Mouse (Mus musculus) kidney, postnatal 10 days (tissue): ENCODE results near the gene BC048671.

Experiments used
- DNase-seq: peaks from one replicate; pipeline ENCODE4 v3.0.0; 2021; ENCODE audit warnings: mixed read lengths

Gene BC048671

DNA sequence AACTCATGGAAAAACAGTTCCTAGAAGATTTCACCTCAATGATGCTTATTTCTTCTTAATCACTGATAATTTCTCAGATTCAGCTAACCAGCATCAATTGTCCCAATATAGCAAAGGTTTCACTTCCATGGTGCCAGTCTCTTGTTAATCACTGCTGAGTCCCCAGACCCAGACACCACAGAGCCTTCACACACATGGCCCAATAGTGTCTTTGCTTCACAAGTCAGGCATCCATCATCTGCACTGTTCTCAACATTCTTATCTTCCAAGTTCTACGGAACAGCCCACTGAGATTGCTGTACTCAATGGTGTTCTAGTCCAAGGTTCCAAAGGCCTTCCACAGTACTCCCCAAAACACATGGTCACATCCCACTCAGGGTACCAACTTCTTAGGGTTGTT lies at the start of gene BC048671:
Gene BC048671 (plus strand): TSS at position 301 of the 400 bp plus-strand sequence.
- DNase-seq: no peak

DNA sequence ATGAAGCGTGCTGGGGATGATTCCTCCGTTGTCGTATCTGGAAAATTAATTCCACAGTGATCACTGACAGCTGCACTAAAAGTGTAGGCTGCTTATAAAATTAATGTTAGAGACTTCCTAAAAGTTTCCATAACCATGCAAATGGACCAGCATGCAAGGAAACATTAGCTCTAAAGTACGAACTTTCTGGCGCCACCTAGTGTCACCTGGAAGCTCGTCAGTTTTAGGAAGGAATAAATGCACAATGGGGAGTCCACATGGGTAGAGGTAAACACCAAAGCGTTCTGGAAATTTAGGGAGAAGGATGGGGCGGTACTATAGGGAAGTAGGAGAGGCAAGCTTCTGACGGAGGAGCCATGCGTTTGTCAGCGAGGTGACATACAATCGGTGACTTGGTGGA lies 12.8 kb upstream of the BC048671 start:
- peak; percentile 31 for DNase-seq

DNA sequence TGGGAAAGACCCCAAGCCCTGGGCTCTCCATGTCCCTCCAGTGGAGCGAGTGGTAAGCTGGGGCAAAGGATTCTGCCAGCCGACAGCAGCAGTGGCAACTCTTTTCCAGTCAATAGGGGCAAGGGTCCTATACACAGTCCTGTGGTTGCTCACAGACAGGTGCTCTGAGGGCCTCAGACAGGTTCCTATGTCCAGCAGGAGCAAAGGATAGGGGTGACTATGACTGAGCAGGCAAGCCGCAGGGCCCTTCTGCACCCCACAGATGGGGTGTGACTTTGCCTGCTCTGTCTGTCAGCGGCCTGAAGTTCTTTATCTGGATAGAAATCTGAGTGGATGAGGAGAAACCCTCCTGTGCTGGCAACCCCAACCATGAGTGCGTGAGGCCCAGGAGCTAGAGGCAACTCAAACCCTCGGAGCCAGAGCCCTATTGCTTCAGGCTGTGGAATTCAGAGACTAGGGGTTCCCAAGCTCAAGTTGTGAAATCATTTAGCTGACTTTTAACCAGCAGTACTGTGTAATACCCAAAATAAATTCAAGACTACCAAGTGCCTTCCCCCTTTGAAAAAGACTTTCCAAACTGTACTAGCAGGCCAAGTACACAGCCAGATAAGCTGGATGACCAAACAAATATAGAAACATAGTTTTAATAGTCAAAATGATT lies 5.4 kb downstream of the BC048671 start:
- DNase-seq: peak; percentile 2

DNA sequence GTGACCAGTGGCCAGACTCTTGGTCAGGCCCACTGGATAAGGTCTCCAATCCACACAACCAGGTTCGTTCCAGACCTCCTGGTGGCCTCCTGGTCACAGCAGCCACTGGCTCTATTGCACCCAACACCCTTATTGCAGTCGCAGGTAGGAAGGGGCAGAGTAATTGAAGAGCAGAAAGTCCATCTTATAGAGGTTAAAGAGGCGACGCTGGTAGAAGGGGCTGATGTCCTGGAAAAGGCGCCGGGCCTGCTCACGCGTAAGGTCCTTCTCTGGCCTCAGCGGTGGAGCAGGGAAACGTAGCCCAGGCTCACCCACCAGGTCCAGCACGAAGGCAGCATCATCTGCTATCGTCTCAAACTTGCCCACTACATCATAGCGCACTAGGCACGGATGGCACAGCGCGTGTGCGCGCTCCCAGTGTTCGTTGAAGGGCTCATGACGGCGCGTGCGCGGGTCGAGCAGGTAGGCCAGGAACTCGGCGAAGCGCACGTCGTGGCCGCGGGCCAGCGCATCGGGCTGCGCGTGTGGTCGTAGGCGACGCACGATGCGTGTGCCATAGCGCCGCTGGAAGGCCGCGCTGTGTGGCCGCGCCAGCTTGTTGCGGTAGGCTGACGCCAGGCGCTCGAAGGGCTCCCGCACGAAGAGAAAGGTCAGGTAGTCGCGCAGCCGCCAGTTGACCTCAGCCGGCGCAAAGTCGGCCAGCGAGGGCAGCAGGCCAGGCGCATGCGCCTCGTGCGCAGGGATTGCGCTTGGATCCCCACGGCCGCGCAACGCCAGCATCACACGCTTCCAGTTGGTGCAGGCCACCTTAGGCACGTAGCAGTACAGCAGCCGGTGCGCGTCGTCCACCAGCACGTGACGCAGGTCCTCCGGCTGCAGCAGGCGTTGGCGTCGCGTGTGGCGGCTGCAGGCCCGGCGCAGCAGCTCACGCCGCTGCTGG lies 8.1 kb downstream of the BC048671 start:
- no peak for DNase-seq

DNA sequence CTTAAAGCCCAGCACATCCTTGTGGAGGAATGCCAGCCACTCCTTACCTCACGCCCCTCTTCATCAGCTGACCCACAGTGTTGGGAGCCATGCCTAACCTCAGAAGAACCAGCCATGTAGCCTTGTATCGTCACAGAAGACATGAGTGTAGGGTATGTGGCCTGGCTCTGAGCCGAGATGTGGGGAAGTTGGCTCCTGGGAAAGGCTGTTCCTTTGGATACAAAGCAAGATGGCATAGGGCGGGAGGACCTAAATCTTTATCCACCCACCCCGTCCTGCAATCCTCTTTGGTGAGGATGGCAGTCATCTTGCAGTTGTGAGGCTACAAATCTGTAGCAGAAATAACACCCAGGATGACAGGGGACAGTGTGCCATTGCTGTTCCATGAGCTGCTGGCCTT lies 14.9 kb downstream of the BC048671 start:
- no peak for DNase-seq

DNA sequence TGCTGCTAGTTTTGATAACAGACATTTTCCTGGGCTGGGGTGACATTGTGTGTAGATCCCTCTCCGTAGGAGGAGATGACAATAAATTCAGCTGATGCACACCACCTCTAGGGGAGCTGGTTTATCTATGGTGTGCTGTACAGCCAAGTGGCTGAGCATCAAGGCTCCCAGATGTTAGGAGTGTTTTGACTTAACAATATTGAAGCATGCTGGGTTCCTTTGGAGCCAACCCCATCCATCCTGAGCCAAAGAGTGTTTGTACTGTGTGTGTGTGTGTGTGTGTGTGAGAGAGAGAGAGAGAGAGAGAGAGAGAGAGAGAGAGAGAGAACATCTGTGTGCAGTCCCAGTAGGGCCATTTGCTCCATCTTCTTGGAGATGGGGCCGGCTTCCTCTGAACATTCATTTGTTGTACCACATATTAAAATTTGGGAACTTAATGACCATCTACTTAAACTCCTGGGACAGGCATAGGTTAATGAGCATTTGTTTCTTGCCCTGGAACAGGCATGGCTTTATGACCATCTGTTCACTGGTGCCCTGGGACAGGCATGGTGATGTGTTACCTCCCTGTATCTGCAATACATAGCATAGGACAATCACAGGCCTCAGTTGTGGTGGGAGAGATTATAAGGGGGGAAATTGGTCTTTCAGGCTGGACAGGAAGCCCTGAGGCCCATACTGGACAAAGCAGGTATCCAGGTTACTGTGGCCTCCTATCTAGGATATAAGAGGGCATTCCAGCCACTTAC lies 16.7 kb downstream of the BC048671 start:
- no peak for DNase-seq

DNA sequence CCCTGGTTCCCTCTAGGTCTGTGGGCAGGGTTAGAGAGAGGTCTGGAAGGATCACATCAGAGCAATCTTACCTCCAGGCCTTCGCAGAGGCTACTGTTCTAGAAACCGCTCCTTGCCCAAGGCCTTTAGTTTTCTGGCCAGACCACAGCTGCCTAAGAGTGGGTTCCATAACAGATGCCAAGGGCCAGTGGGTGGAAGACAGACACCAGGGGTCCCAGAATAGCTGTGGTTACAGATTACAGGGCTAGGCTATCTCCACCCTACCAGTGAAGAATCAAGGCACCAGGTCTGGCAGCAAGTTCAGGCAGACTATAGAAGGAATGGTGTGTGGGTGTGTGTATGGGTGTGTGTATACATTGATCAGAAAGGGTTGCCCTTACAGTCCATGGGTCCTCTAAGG lies 18.0 kb downstream of the BC048671 start:
- no peak for DNase-seq

DNA sequence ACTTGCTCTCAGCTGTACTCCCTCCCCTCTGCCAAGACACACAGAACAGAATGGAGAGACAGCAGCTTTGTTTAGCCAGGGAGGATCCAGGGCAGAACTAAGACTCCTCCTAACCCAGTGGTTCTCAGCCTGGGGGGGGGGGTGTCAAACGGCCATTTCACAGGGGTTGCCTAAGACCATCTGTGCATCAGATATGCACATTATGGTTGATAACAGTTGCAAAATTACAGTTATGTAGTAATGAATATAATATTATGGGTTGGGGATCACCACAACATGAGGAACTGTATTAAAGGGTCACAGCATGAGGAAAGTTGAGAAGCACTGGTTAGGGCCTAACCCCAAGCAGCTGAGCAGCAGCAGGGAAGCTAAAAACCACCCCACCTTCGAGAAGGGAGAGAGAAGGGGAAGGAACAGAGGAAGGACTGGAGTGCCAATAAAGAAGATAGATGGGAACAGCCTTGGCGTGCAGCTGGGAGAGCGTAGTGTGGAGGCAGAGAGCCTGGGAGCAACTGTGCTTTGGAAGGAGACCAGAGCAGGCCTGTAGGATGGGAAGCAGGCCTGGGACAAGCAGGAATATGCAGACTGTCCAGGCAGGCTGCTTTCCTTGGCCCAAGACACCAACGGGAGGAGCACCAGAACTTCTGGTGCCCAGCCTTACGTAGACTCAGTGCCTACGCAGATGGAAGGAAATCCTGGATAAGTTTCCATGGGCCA lies 18.6 kb downstream of the BC048671 start:
- peak; percentile 35 for DNase-seq

DNA sequence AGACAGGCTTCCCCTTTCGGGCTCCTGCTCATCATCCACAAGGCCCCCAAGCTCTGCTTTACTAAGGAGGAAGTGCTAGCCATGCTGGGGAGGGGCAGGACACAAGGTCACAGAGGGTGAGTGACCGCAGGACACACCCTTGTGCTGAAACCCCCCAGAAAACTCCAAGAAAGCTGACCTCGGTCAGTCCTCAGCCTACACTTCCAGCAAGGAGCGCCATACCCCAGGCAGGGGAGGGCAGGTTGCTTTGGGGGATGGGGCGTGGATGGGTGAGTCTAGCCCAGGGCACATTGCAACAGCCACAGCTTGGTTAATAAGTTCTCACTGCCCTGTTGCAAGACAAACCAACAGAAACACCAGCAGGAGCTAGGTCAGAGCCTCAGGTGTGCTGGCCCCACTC lies 19.4 kb downstream of the BC048671 start:
- peak; percentile 42 for DNase-seq

DNA sequence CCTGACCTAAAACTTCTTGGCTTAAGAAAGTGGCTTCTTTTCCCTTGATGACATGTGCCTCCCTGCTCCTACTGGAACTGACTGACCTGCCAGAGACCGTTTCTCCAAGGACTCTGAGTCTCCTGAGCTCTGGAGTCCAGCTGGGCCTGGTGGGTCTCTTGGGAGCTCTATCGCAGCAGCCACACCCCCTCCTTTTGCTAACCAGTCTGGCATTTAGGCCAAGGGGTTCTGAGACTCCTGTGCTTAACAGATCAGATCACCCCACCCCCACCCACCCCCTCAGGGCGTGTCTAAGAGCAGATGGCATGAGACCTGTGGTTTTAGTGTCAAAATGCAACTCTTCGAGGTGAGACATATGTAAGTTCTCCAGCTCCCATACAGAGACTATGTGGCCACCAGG lies 20.8 kb downstream of the BC048671 start:
- no peak for DNase-seq

DNA sequence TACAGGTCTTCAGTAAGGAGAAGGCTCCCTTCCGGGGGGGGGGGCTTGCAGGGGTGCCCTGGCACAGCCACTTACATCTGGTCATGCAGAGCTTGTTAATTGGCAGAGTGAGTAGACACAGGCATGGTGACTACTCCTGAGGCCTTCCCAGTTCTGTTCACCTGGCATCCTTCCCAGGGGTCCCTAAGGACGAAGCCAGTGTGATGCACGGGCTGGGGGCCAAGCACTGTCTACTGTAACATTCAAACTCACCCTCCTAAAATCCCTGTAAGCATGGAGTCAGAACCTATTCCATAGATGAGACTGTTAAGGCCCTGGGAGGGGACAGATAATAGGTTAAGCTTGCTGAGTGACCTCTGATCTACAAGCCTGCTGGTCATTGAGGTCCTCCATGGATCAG lies 23.0 kb downstream of the BC048671 start:
- DNase-seq: no peak

DNA sequence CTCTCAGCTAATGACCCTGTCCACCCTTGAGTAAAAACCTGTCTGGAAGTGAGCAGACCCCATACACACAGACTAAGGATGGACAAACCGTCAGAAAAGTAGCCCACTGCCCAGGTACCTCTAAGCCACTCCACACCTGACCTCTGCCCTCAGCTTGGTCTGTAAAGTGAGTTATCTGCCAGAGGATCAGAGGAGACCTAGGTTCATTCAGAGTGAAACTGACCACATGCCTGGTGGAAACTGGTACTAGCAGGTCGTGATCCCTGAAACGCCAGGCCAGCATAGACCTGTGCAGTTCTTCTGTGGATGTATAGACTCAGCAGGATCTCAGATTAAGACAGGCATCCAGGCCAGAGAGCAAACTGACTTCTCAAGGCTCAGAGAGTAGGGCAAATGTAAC lies 23.4 kb downstream of the BC048671 start:
- no peak for DNase-seq

DNA sequence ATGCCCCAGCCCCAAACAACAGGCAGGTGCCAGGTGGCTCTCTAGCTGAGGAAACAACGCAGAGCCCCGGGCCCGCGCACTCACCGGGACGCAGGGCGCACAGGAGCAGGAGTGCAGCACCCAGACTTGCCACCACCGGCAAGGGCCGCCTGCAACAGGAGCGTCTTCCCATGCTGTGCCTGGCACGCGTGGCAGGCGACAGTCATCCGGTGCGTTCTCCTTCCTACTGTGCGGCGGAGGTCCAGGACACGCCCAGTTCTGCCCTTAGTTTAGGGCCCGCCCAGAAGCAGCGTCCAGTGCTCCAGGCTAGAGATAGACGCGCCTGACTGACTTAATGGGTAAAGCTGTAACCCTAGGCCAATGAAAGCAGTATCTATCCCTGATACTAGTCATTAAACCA lies 24.0 kb downstream of the BC048671 start, which contains the start of gene Chst13:
Gene Chst13 (minus strand): TSS at position 195 of the 400 bp plus-strand sequence.
- DNase-seq: peak; percentile 39

DNA sequence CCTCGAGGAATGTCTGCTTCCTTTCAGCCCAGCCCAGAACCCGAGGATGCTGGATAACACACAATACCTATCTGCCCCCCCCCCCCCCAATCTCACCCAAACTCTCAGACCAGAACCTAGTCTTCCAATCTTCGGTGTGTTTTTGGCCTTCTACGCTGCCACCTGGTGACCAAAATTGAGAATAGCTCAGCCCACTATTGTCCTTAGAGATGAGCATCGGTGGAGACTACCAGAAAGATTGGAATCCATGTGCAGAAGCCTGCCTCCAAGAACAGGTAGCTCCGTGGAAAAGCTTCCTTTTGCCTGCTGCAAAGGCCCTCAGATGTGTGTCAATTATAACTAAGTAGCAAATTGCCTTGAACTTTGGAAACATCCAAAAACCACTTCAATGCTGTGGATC lies 26.7 kb downstream of the BC048671 start:
- peak; percentile 33 for DNase-seq

DNA sequence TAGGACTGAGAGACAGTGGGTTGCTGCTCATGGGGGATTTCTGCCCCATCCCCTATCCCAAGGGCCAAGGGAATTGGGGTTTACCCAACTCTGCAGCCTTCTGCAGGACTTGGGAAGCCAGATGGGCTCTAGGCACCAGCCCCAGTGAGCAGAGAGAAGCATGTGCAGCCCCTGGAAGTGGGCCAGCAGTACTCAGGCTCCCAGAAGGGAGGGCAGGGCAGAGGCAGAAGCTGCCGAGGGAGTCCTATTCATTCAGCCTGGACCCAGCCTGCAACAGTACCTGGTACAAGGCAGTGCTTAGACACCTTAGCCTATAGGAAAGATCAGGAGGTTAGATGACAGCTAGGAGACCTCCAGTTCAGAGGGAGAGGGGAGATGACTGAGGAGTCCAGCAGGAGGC lies 28.9 kb downstream of the BC048671 start:
- peak; percentile 67 for DNase-seq

DNA sequence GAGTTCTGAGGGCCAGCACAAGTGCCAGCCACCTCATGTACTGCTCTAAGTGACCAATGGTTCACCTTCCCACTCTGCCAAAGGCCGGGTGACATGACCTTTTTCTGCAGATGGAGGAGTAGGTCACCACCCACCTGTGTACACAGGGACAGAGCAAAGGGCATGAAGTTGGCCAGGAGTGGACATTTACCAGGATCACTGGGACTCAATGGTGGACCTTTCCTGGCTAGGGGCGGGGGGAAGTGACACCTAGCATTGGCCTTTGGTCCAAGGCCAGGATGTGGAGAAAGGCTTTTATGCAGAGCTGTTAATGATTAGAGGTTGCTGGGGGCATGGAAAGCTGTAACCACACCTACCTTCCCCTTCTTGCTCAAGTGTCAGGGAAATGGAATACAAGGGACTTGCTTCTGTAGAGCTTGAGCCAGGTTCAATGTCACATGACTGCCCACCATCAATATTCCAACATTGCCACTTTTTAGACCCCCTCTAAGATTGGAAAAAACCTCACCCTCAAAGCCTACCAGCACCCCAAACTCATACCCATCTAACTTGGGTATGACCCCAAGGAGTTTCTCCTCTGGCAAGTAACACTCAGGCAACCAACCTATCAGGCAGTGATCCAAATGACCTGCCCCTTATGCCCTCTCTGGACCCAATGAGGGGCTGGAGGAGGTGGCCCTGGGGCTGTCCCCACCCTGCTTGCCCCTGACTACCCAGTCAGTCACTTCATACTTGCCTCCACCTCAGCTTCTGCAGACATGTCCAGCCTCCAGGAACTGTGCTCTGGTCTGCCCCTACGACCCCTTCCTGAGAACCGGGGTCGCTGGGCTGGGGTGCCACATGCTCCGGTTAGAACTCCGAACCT lies 31.8 kb downstream of the BC048671 start, which contains the start of gene Uroc1:
Gene Uroc1 (plus strand): TSS at position 724 of the 865 bp plus-strand sequence.
- peak; percentile 19 for DNase-seq

DNA sequence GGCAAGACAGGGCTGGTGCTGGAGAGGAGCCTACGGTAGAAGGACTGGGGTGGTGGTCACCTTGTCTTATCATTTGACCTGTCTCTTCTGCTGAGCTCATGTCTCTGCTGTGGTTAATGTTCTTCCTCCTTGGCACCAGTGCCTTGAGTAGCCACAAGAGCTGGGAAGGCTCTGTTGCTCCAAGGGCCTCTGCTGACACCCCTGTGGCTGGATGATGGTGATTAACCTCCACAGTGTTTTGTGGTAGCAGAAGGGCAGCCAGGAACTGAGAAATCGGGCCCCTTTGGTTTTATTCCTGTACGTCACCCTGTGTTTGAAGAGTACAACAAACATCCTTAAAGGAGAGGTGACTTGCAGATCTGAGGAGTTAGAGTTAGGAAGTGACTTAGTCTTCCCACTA lies 33.2 kb downstream of the BC048671 start:
- DNase-seq: no peak

DNA sequence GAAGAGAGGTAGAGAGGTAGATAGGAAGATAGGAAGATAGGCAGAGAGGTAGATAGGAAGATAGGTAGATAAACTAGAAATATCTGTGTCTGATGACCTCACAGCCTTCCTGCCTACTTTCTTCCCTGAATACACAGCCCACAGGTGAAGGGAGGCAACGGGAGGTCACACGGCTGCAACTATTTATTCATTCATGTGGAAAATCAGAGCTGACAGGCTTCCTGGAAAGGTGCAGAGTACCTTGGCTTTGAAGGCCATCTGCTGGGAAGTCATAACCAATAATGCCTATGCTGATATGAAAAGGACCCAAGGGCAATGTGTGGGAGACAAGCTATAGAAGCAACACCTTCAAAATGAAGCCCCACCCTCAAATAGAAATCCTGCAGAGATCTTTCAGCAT lies 41.3 kb downstream of the BC048671 start:
- DNase-seq: no peak

DNA sequence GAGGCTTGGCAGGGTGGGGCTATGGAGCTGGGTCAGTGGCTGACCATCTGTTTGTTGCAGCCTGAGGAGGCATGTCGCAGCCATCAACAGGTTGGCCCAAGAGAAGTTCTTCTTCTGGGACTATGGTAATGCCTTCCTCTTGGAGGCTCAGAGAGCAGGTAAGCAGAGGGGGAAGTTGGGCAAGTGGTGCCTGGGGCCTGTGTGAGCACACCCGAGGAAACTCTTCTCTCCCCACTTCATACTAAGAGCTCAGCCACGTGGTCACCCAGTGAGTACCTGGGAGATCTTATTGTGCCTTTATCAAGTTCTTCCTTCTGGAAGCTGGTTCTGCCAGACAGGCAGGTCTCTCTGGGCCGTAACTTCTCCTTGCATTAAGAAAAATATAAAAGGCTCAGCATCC lies 46.2 kb downstream of the BC048671 start:
- no peak for DNase-seq

DNA sequence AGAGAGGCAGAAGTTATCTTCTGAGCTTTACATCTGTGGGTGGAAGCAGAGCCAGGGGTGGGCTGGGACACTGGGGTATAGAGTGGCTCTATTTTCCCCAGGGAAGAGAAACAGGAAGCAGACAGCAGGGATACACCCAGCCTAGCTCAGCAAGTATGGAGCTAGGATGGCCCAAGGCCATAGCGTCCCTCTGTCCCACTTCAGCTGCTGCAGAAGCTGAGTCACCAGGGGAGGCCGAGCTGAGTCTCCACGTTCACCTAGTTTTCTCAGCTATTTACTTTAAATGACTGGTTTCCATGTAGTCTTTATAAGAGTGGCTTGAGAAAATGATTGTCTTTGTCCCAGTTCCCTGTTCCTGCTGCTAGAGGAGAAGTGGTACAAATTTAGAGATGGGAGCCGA lies 47.5 kb downstream of the BC048671 start:
- DNase-seq: no peak

DNA sequence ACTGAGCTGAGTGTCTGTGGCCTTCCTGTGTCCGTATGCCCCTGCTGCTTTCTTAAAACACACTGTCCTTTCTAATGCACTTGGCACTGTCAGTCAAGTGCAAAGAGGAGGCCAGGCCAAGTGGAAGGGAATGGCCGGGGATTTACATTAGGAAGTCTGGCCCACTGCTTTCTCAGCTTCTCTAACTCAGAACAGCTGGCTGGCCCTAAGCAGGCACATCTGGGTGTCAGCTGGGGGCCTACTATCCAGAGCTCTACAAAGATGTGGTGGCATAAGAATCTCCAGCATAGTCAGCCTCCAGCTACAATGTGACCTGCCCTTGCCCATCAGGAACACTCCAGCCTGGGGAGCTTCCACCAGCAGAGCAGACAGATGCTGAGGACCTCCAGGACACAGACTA lies 49.0 kb downstream of the BC048671 start:
- no peak for DNase-seq
